Mouse (Mus musculus) megakaryocyte, embryonic 14.5 days (primary cell): ENCODE data around the gene BC003965.

Experiments
- FLI1 ChIP-seq: IDR thresholded peaks from 2 replicates; pipeline ENCODE4 v1.6.1; 2012; ENCODE audit warnings: low read length, inconsistent platforms, mixed read lengths
- GATA1 ChIP-seq: IDR thresholded peaks from 3 replicates; pipeline ENCODE4 v1.6.1; 2012; ENCODE audit warnings: mixed read lengths, low read length, inconsistent platforms, borderline replicate concordance

GRCm38 (mm10) chr17:25202401-25202800 is 18.0 kb downstream of the BC003965 start:
- TF ChIP-seq GATA1 (no peak), FLI1 (no peak)
